Mouse (Mus musculus) cerebellum, adult 2 months (tissue): ENCODE measurements at regions not wholly inside any gene's neighbourhood (a gene's known extent, or its start where the extent isn't known, plus 50 kb on each side); places are given as distances from the start of the nearest gene placed in this dataset.
"Not testable (repeated sequence)": the region's sequence is repeated elsewhere in the genome, so short reads cannot be mapped to it uniquely, and the experiment has no call there.

Source experiments
- DNase-seq, 2 experiments: peaks; one replicate each; pipeline ENCODE4 v3.0.0; 2021
- H3K27ac ChIP-seq: fragments of 200-500 bp; 2 replicates; pipeline ENCODE4 v1.5.1; 2012; ENCODE audit warnings: low read length, control low read depth, inconsistent platforms; ENCODE audit not compliant: insufficient read depth
- H3K27me3 ChIP-seq: fragments of 200-500 bp; 2 replicates; pipeline ENCODE4 v1.6.1; 2012; ENCODE audit warnings: inconsistent platforms, mild to moderate bottlenecking, low read length, moderate library complexity; ENCODE audit not compliant: control insufficient read depth, insufficient read depth
- H3K4me1 ChIP-seq: fragments of 200-500 bp; 2 replicates; pipeline ENCODE4 v1.6.1; 2011; ENCODE audit warnings: low read length; ENCODE audit not compliant: control insufficient read depth, insufficient read depth
- H3K4me3 ChIP-seq: fragments of 200-500 bp; replicated peaks from 2 replicates; pipeline ENCODE3; 2011; ENCODE audit warnings: mild to moderate bottlenecking, low read depth, low read length, control low read depth; ENCODE audit not compliant: insufficient read depth
- CTCF ChIP-seq: fragments of 200-500 bp; IDR thresholded peaks from 2 replicates; pipeline ENCODE4 v1.5.1; 2011; ENCODE audit warnings: low read depth, mild to moderate bottlenecking, control low read depth, low read length, moderate library complexity, borderline replicate concordance; ENCODE audit not compliant: insufficient read depth
- POLR2A ChIP-seq: fragments of 200-500 bp; IDR thresholded peaks from 2 replicates; pipeline ENCODE4 v1.6.1; 2011; ENCODE audit warnings: low read length, control low read depth, borderline replicate concordance; ENCODE audit not compliant: insufficient read depth
- WGBS: fragments of 180-500 bp; shearing (Covaris S2); methylation state at CpG from one replicate; pipeline ENCODE4 v1.1.7; 2018; 5-methylcytosine and 5-hydroxymethylcytosine counted together

GRCm38 (mm10) chrX:12299236-12299635 lies 139.1 kb upstream of the Bcor start:
- H3K4me1 ChIP-seq, result no peaks in the 10 kb centered on the region
- WGBS, result 89% methylated on average over 11 of the region's 11 CpGs
- H3K4me3 ChIP-seq, result no peak overlapping the region
- H3K27me3 ChIP-seq, result no peaks in the 10 kb centered on the region
- H3K27ac ChIP-seq, result no peak overlapping the region
- no peak for DNase-seq
- no peak for TF ChIP-seq CTCF

- H3K4me3 ChIP-seq, result no peak overlapping the region
- H3K27ac ChIP-seq, result no peak overlapping the region
- no peaks in the 10 kb centered on the region for H3K27me3 ChIP-seq
- TF ChIP-seq CTCF (no peak), POLR2A (no peak)
- 29% methylated on average over 5 of the region's 5 CpGs for WGBS
- DNase-seq, result no peak
- H3K4me1 ChIP-seq, result no peaks in the 10 kb centered on the region
These were observed 144.5 kb upstream of the Bcor start for GRCm38 (mm10) chrX:12304678-12305077.

- 83% methylated on average over 3 of the region's 3 CpGs for WGBS
These were observed 146.8 kb upstream of the Bcor start for GRCm38 (mm10) chrX:12306940-12307339.

GRCm38 (mm10) chrX:12312534-12312933 lies 152.4 kb upstream of the Bcor start:
- Histone ChIP-seq H3K4me1 (no peaks in the 10 kb centered on the region), H3K27ac (no peak overlapping the region), H3K27me3 (no peaks in the 10 kb centered on the region), H3K4me3 (no peak overlapping the region)
- WGBS, result 82% methylated on average over 5 of the region's 5 CpGs
- TF ChIP-seq POLR2A (no peak), CTCF (no peak)
- DNase-seq, result no peak

More at GRCm38 (mm10) chrX:12306940-12307339, 146.8 kb upstream of the Bcor start:
- no peak for TF ChIP-seq CTCF
- no peak for TF ChIP-seq POLR2A
- H3K4me1 ChIP-seq, result no peaks in the 10 kb centered on the region
- no peak overlapping the region for H3K4me3 ChIP-seq
- DNase-seq, result no peak
- no peak overlapping the region for H3K27ac ChIP-seq
- H3K27me3 ChIP-seq, result no peaks in the 10 kb centered on the region

GRCm38 (mm10) chrX:12315658-12316057 lies 155.5 kb upstream of the Bcor start:
- DNase-seq, result no peak

GRCm38 (mm10) chrX:12317488-12317887 lies 157.3 kb upstream of the Bcor start:
- not testable (repeated sequence) for DNase-seq, H3K4me1 ChIP-seq, H3K27ac ChIP-seq, H3K4me3 ChIP-seq, H3K27me3 ChIP-seq
- WGBS, result 89% methylated on average over 2 of the region's 2 CpGs

More at GRCm38 (mm10) chrX:12315658-12316057, 155.5 kb upstream of the Bcor start:
- H3K27ac ChIP-seq, result no peak overlapping the region
- 76% methylated on average over 3 of the region's 3 CpGs for WGBS
- TF ChIP-seq CTCF (no peak), POLR2A (no peak)
- no peaks in the 10 kb centered on the region for H3K27me3 ChIP-seq
- no peak overlapping the region for H3K4me3 ChIP-seq
- H3K4me1 ChIP-seq, result no peaks in the 10 kb centered on the region

GRCm38 (mm10) chrX:12318848-12319651 lies 158.9 kb upstream of the Bcor start:
- TF ChIP-seq CTCF, result no peak
- TF ChIP-seq POLR2A, result no peak
- H3K27ac ChIP-seq, result no peak overlapping the region
- H3K4me3 ChIP-seq, result no peak overlapping the region
- 60% methylated on average over 4 of the region's 4 CpGs for WGBS
- no peaks in the 10 kb centered on the region for H3K4me1 ChIP-seq
- DNase-seq, result no peak
- H3K27me3 ChIP-seq, result no peaks in the 10 kb centered on the region

- peak in 1 of 2 experiments; percentile 5 for DNase-seq
- Histone ChIP-seq H3K27me3 (no peaks in the 10 kb centered on the region), H3K4me3 (no peak overlapping the region), H3K4me1 (no peaks in the 10 kb centered on the region), H3K27ac (no peak overlapping the region)
- 20% methylated on average over 1 of the region's 1 CpGs for WGBS
- TF ChIP-seq POLR2A, result no peak
- TF ChIP-seq CTCF, result no peak
These were observed 162.3 kb upstream of the Bcor start for GRCm38 (mm10) chrX:12322453-12322852.

GRCm38 (mm10) chrX:12323268-12323667 lies 163.1 kb upstream of the Bcor start:
- DNase-seq, result no peak
- H3K27ac ChIP-seq, result no peak overlapping the region
- no peaks in the 10 kb centered on the region for H3K27me3 ChIP-seq
- TF ChIP-seq CTCF (no peak), POLR2A (no peak)
- no peak overlapping the region for H3K4me3 ChIP-seq
- 95% methylated on average over 3 of the region's 3 CpGs for whole genome bisulfite sequencing
- no peaks in the 10 kb centered on the region for H3K4me1 ChIP-seq
